Mouse (Mus musculus): ENCODE measurements around the gene Sycp2. TPM values are rescaled to one million over a fixed set of nuclear protein-coding genes. Genes with fewer than 3 reads are reported as not detected.

Gene Sycp2
- polyA plus RNA-seq (2015; fragmentation: Nextera tagmentation; extraction: Ambion mirVana), result 0.41 and 0.50 TPM in 2 replicates

GRCm38 (mm10) chr2:178407053-178407815 lies at the start of gene Sycp2:
Sycp2 (minus strand) TSS chr2:178407685.

DNA sequence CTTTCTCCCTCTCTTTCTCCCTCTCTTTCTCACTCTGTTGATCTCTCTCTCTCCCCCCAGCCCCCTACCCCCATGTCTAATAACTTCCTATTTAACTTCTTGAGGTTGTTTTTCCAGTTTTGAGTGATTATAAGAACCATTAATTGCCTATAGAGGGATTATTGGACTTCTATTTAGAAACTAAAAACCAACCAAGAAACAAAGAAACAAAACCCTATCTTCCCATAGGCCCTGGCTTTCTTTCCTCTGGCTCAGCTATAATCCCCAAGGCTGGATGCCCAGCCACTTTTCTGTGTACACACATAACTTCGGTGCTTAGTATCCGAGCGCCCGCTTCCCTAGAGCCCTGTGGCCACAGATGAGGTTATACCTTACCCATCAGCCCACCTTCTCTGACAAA lies 22.7 kb upstream of the Sycp2 start, which contains the start of gene Cdh26:
Cdh26 (plus strand) TSS at position 301 of the 400 bp plus-strand sequence.

DNA sequence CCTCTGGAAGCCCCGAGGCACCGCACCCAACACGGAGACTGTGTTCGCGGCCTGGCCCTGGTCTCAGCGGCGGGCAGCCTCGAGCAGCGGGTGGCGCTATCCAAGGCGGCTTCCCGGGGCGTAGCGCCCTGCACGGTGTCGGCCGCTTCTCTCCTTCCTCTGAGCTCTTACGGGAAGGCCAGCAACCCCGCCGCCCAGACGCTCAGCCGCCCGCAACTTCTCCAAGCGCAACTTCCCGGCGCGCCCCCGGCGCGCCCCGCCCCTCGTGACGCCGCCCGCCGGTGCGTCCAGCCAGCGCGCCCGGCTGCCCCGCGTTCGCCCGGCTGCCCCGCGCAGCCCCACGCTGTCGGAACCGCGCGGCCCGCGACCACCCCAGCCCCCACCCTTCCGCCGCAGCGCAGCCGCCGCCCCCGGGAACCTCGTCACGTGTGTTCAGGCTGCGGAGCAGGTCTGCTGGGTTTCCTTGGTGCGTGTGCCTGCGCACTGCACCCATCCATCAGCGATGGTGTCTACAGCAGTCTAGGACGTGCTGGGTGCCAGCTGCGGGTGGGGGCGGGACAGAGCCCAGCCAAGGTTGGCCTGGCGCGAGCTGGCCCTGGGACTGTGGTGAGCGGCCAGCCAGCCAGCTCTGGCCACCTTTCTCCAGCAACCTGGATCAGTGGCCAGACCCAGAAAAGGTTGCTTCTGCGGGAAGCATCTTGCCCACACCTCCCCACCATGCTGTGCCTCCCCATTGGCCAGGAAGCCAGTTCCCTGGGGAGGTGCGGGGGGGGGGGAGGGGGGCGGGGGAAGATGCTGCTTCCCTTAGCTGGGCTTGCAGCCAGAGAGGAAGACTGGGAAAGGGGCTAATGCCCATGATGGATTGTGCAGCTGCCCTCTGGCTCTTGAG lies 7.0 kb upstream of the Sycp2 start, which contains the start of the genes Ppp1r3d and Fam217b:
Ppp1r3d (minus strand) TSS at position 212 of the 889 bp plus-strand sequence.
Fam217b (plus strand) TSS at position 264 of the 889 bp plus-strand sequence.

Other genes with a start within 250 kb of the Sycp2 start
- gene Ppp1r3d, start 6.8 kb upstream of the Sycp2 start, polyA plus RNA-seq (2015; fragmentation: Nextera tagmentation; extraction: Ambion mirVana), result 10.0 and 11.6 TPM in 2 replicates
- gene Fam217b, start 6.8 kb upstream of the Sycp2 start, polyA plus RNA-seq (2015; fragmentation: Nextera tagmentation; extraction: Ambion mirVana), result 25.0 and 27.0 TPM in 2 replicates
- 0.13 and 0.31 TPM in 2 replicates for gene Cdh26, start 22.8 kb upstream of the Sycp2 start, polyA plus RNA-seq (2015; fragmentation: Nextera tagmentation; extraction: Ambion mirVana)

All from neural tube, postnatal 0 days (tissue).